Mouse (Mus musculus) skeletal muscle tissue, adult 2 months (tissue): Measurements from ENCODE around the gene Apobr.
A peak's percentile ranks its signal among the peaks of the same experiment; 100 is the strongest.

Experiments used
- DNase-seq: peaks from one replicate; pipeline ENCODE4 v3.0.0-alpha.2; 2012; ENCODE audit warnings: low read depth, low spot score

The Apobr gene

GRCm38 (mm10) chr7:126584506-126584977, at the start of gene Apobr:
Gene Apobr (plus strand): TSS chr7:126584942.
- no peak for DNase-seq

GRCm38 (mm10) chr7:126535766-126536165, 49.0 kb upstream of the Apobr start:
- no peak for DNase-seq

- DNase-seq, result no peak
Measured at GRCm38 (mm10) chr7:126536466-126536865, 48.3 kb upstream of the Apobr start.

GRCm38 (mm10) chr7:126537820-126538585, 46.7 kb upstream of the Apobr start:
- no peak for DNase-seq

- DNase-seq, result no peak
Measured at GRCm38 (mm10) chr7:126541661-126542060, 43.1 kb upstream of the Apobr start.

GRCm38 (mm10) chr7:126545631-126546030, 39.1 kb upstream of the Apobr start:
- DNase-seq, result no peak

- no peak for DNase-seq
Measured at GRCm38 (mm10) chr7:126554796-126555195, 29.9 kb upstream of the Apobr start.

GRCm38 (mm10) chr7:126556635-126557034, 28.1 kb upstream of the Apobr start:
- DNase-seq, result no peak

GRCm38 (mm10) chr7:126565693-126566092, 19.0 kb upstream of the Apobr start:
- no peak for DNase-seq

- DNase-seq, result peak; percentile 80
Measured at GRCm38 (mm10) chr7:126566094-126566765, 18.5 kb upstream of the Apobr start, which contains the start of gene Eif3c. Gene Eif3c (minus strand): TSS chr7:126566411.

- DNase-seq, result no peak
Measured at GRCm38 (mm10) chr7:126576946-126577345, 7.8 kb upstream of the Apobr start.

GRCm38 (mm10) chr7:126579172-126579571, 5.6 kb upstream of the Apobr start:
- no peak for DNase-seq

GRCm38 (mm10) chr7:126581661-126582060, 3.1 kb upstream of the Apobr start:
- DNase-seq, result no peak

- DNase-seq, result no peak
Measured at GRCm38 (mm10) chr7:126582759-126583158, 2.0 kb upstream of the Apobr start.

GRCm38 (mm10) chr7:126583251-126583709, 1.5 kb upstream of the Apobr start:
- DNase-seq, result peak; percentile 92

- DNase-seq, result no peak
Measured at GRCm38 (mm10) chr7:126583761-126584160, 981 bp upstream of the Apobr start.

- DNase-seq, result no peak
Measured at GRCm38 (mm10) chr7:126585717-126586116, 975 bp downstream of the Apobr start, which contains the start of gene Cln3. Gene Cln3 (minus strand): TSS chr7:126585817.

- DNase-seq, result peak; percentile 74
Measured at GRCm38 (mm10) chr7:126586839-126587238, 2.1 kb downstream of the Apobr start.

- DNase-seq, result no peak
Measured at GRCm38 (mm10) chr7:126587779-126588178, 3.0 kb downstream of the Apobr start.

GRCm38 (mm10) chr7:126594862-126595561, 10.3 kb downstream of the Apobr start, which contains the start of gene Il27:
Gene Il27 (minus strand): TSS chr7:126594941.
- DNase-seq, result no peak

- DNase-seq, result no peak
Measured at GRCm38 (mm10) chr7:126595890-126596289, 11.1 kb downstream of the Apobr start.

GRCm38 (mm10) chr7:126596414-126596813, 11.7 kb downstream of the Apobr start:
- no peak for DNase-seq
